Mouse (Mus musculus) right cerebral cortex, adult 2 months (tissue): ENCODE data around the gene Rsph1.

Experiments used
- DNase-seq, 2 experiments: peaks; one replicate each; pipeline ENCODE4 v3.0.0; 2021 to 2022; ENCODE audit warnings: low spot score in 2 of 2

Gene Rsph1

GRCm38 (mm10) chr17:31304895-31305775 is 28.0 kb upstream of the Rsph1 start:
- no peak for DNase-seq

GRCm38 (mm10) chr17:31303401-31303800 is 26.2 kb upstream of the Rsph1 start:
- no peak for DNase-seq

- DNase-seq, result no peak
Observed at GRCm38 (mm10) chr17:31300736-31301135, 23.6 kb upstream of the Rsph1 start.

GRCm38 (mm10) chr17:31299981-31300380 is 22.8 kb upstream of the Rsph1 start:
- no peak for DNase-seq

- DNase-seq, result no peak
Observed at GRCm38 (mm10) chr17:31298419-31299209, 21.4 kb upstream of the Rsph1 start.

- DNase-seq, result no peak
Observed at GRCm38 (mm10) chr17:31297521-31297939, 20.3 kb upstream of the Rsph1 start.

- DNase-seq, result peak; percentile 76 to 85
Observed at GRCm38 (mm10) chr17:31295892-31296781, 19.0 kb upstream of the Rsph1 start.

- no peak for DNase-seq
Observed at GRCm38 (mm10) chr17:31295215-31295891, 18.2 kb upstream of the Rsph1 start.

- DNase-seq, result no peak
Observed at GRCm38 (mm10) chr17:31294363-31295214, 17.4 kb upstream of the Rsph1 start.

- no peak for DNase-seq
Observed at GRCm38 (mm10) chr17:31290859-31291258, 13.7 kb upstream of the Rsph1 start.

- DNase-seq, result no peak
Observed at GRCm38 (mm10) chr17:31290311-31290710, 13.1 kb upstream of the Rsph1 start.

GRCm38 (mm10) chr17:31288999-31289726 is 12.0 kb upstream of the Rsph1 start:
- no peak for DNase-seq

GRCm38 (mm10) chr17:31287216-31287615 is 10.0 kb upstream of the Rsph1 start:
- DNase-seq, result no peak

- DNase-seq, result no peak
Observed at GRCm38 (mm10) chr17:31286492-31286891, 9.3 kb upstream of the Rsph1 start, which contains the start of gene Slc37a1. TSS of gene Slc37a1 (plus strand) at chr17:31286792.

- no peak for DNase-seq
Observed at GRCm38 (mm10) chr17:31285867-31286266, 8.7 kb upstream of the Rsph1 start.

GRCm38 (mm10) chr17:31282687-31283053 is 5.5 kb upstream of the Rsph1 start:
- no peak for DNase-seq

GRCm38 (mm10) chr17:31281830-31282686 is 4.9 kb upstream of the Rsph1 start:
- DNase-seq, result no peak

- DNase-seq, result no peak
Observed at GRCm38 (mm10) chr17:31280269-31280668, 3.1 kb upstream of the Rsph1 start.

- DNase-seq, result no peak
Observed at GRCm38 (mm10) chr17:31279541-31279940, 2.4 kb upstream of the Rsph1 start.
